18 mouse cellular contexts compared by ENCODE assay signal in genomic region chr7:122942111-122942510, GRCm38 (mm10). TPM values are rescaled to one million over a fixed set of nuclear protein-coding genes. Genes with fewer than 3 reads are reported as not detected.
DNase-seq lines count a peak whose midpoint lies in the region; ATAC-seq and TF ChIP-seq lines count a peak whose summit lies in the region.
"Had no signal": no experiment of that assay in that cellular context is flagged by ENCODE, and none has a peak within 500 bp of the region (broad histone marks: within the 10 kb centered on the region; RNA-seq: fewer than 3 reads in every experiment).

No protein-coding gene starts in this region.

- no peaks in the 10 kb centered on the region for H3K9me3 ChIP-seq in liver, embryonic 14.5 days (ENCODE audit: control insufficient read depth, low read length)
- no peaks in the 10 kb centered on the region for H3K9me3 ChIP-seq in liver, embryonic 12.5 days (replicated peaks)
- H3K9me3 ChIP-seq in ES-E14 (ENCODE audit: control insufficient read depth, insufficient read depth, low read depth, low read length), result no peaks in the 10 kb centered on the region
- H3K9me3 ChIP-seq in heart, embryonic 10.5 days, result no peaks in the 10 kb centered on the region
- H3K9me3 ChIP-seq: embryonic facial prominence, embryonic 10.5 days; kidney, embryonic 15.5 days; limb, embryonic 12.5 days had no signal

- no peak overlapping the region for H3K4me3 ChIP-seq in liver, embryonic 14.5 days (ENCODE audit: insufficient read depth in 1 of 2, low read depth in 2 of 2, low read length in 2 of 2)
- no peak overlapping the region for H3K4me3 ChIP-seq in liver, embryonic 12.5 days
- no peak overlapping the region for H3K4me3 ChIP-seq in ES-E14 (ENCODE audit: insufficient read depth in 1 of 2, low read depth in 1 of 2, low read length in 2 of 2, poor library complexity in 1 of 2, severe bottlenecking in 1 of 2)
- no peak overlapping the region for H3K4me3 ChIP-seq in heart, embryonic 10.5 days
- H3K4me3 ChIP-seq: embryonic facial prominence, embryonic 10.5 days; kidney, embryonic 15.5 days; limb, embryonic 12.5 days; myocyte had no signal

- in situ Hi-C loops in ES-E14 (cut with MboI; ENCODE audit: low sequenced_read_pairs in 2 of 2, unreplicated experiment in 2 of 2), result no loop called here

- no peak overlapping the region for H3K4me2 ChIP-seq in liver, embryonic 14.5 days (ENCODE audit: low read depth)
- H3K4me2 ChIP-seq in liver, embryonic 12.5 days, result no peak overlapping the region
- H3K4me2 ChIP-seq: kidney, embryonic 15.5 days; limb, embryonic 12.5 days; lung, embryonic 14.5 days had no signal

- H3K27ac ChIP-seq in liver, embryonic 14.5 days, result no peak overlapping the region
- H3K27ac ChIP-seq in liver, embryonic 12.5 days, result no peak overlapping the region
- no peak overlapping the region for H3K27ac ChIP-seq in ES-E14 (ENCODE audit: insufficient read depth, low read depth, low read length, poor library complexity, severe bottlenecking)
- no peak overlapping the region for H3K27ac ChIP-seq in heart, embryonic 10.5 days
- H3K27ac ChIP-seq: embryonic facial prominence, embryonic 10.5 days; kidney, embryonic 15.5 days; limb, embryonic 12.5 days had no signal

- H3K36me3 ChIP-seq in liver, embryonic 14.5 days (replicated peaks; ENCODE audit: control insufficient read depth, insufficient read depth, low read depth), result no peaks in the 10 kb centered on the region
- no peaks in the 10 kb centered on the region for H3K36me3 ChIP-seq in liver, embryonic 12.5 days
- H3K36me3 ChIP-seq in ES-E14 (ENCODE audit: control insufficient read depth, insufficient read depth, low read length, poor library complexity, severe bottlenecking), result no peaks in the 10 kb centered on the region
- no peaks in the 10 kb centered on the region for H3K36me3 ChIP-seq in heart, embryonic 10.5 days
- H3K36me3 ChIP-seq: embryonic facial prominence, embryonic 10.5 days; kidney, embryonic 15.5 days; limb, embryonic 12.5 days had no signal

- no peak for TF ChIP-seq EP300 in liver, embryonic 14.5 days (IDR thresholded peaks at IDR 0.05; ENCODE audit: low read depth)

- no peak for ATAC-seq in liver, embryonic 14.5 days (ENCODE audit: insufficient read depth)
- no peak for ATAC-seq in liver, embryonic 12.5 days
- ATAC-seq: forebrain, embryonic 14.5 days had no signal

- H3K4me1 ChIP-seq in liver, embryonic 14.5 days (replicated peaks; ENCODE audit: control insufficient read depth in 2 of 2, insufficient read depth in 2 of 2, low read length in 1 of 2), result peaks cover 0 to 8% of the 10 kb centered on the region in 2 experiments; a peak in 2 of 4 replicates
- peaks cover 6% of the 10 kb centered on the region; the same call in 1 of the 2 replicates for H3K4me1 ChIP-seq in liver, embryonic 12.5 days
- peaks cover 0 to 4% of the 10 kb centered on the region in 2 experiments; a peak in 2 of 4 replicates for H3K4me1 ChIP-seq in ES-E14 (ENCODE audit: control insufficient read depth in 2 of 2, insufficient read depth in 2 of 2, low read length in 2 of 2, poor library complexity in 1 of 2)
- H3K4me1 ChIP-seq in heart, embryonic 10.5 days, result no peaks in the 10 kb centered on the region
- H3K4me1 ChIP-seq: embryonic facial prominence, embryonic 10.5 days; kidney, embryonic 15.5 days; limb, embryonic 12.5 days had no signal

- 71% methylated on average over 8 of the region's 8 CpGs for WGBS in liver, embryonic 14.5 days (ENCODE audit: insufficient replicate concordance)
- 73% methylated on average over 8 of the region's 8 CpGs for WGBS in liver, embryonic 12.5 days (ENCODE audit: insufficient replicate concordance)
- WGBS in heart, embryonic 10.5 days, result 90% methylated on average over 8 of the region's 8 CpGs

- TF ChIP-seq CTCF in liver, embryonic 14.5 days (IDR thresholded peaks at IDR 0.05; ENCODE audit: low read depth), result peak; percentile 17; the same call in 1 of the 2 replicates

- no peak overlapping the region for H3K9ac ChIP-seq in liver, embryonic 14.5 days (replicated peaks)
- no peak overlapping the region for H3K9ac ChIP-seq in liver, embryonic 12.5 days
- H3K9ac ChIP-seq in ES-E14 (ENCODE audit: insufficient read depth, low read depth, low read length, poor library complexity, severe bottlenecking), result no peak overlapping the region
- H3K9ac ChIP-seq: kidney, embryonic 15.5 days; limb, embryonic 12.5 days; lung, embryonic 14.5 days had no signal

- DNase-seq in liver, embryonic 14.5 days (ENCODE audit: low read depth in 3 of 3, low spot score in 3 of 3), result no peak
- DNase-seq in B cell, adult 2 months, result peak; percentile 21 to 47
- DNase-seq in ES-E14 (ENCODE audit: low read depth, low spot score), result peak; percentile 40
- DNase-seq in induced T-regulatory cell, adult 2 months (ENCODE audit: low read depth), result peak; percentile 53
- no peak for DNase-seq in adrenal gland, postnatal 14 days
- no peak for DNase-seq in cerebellum, adult 18-20 months
- DNase-seq in heart, embryonic 10.5 days (ENCODE audit: low spot score), result no peak
- DNase-seq: adrenal gland, postnatal 10 days; cerebellum, adult 2 months; heart, postnatal 4 days; lung, embryonic 14.5 days; midbrain, embryonic 14.5 days had no signal

- H3K27me3 ChIP-seq in liver, embryonic 14.5 days (ENCODE audit: control insufficient read depth, insufficient read depth, low read length), result no peaks in the 10 kb centered on the region
- 0 out of 2 replicates have a peak, but pooled peaks cover 4% of the 10 kb centered on the region for H3K27me3 ChIP-seq in liver, embryonic 12.5 days (replicated peaks)
- H3K27me3 ChIP-seq in heart, embryonic 10.5 days (ENCODE audit: insufficient read depth, poor library complexity, severe bottlenecking), result no peaks in the 10 kb centered on the region
- H3K27me3 ChIP-seq: kidney, embryonic 15.5 days had no signal

TF ChIP-seq in ES-E14, 5 proteins besides CTCF, POLR2A, EP300 and RAD21:
- TF ChIP-seq CHD2 (IDR thresholded peaks at IDR 0.05; ENCODE audit: low read depth, low read length) (no peak), HCFC1 (IDR thresholded peaks at IDR 0.05; ENCODE audit: borderline replicate concordance, insufficient read depth, low read length) (no peak), ZNF384 (IDR thresholded peaks at IDR 0.05; ENCODE audit: low read depth, low read length) (0 out of 2 replicates have a peak, but pooled peaks have one; percentile 36)
TF ChIP-seq in ES-E14: peak in this region for 1.

RNA-seq across cellular contexts. Expression of gene Rbbp6, which starts 23.4 kb away (rescaled TPM):
- 8.1 and 14.6 TPM in 2 replicates for polyA plus RNA-seq in liver, embryonic 14.5 days (2012; rRNA removed)
- 9.5 and 9.8 TPM in 2 replicates for polyA plus RNA-seq in liver, embryonic 14.5 days (2014; fragmentation: Nextera tagmentation; extraction: Ambion mirVana)
- 15.8 and 17.6 TPM in 2 replicates for polyA plus RNA-seq in liver, embryonic 12.5 days (2016; fragmentation: Nextera tagmentation; extraction: Ambion mirVana)
- total RNA-seq in ES-E14 (2012; rRNA removed), result 36.8 and 39.8 TPM in 2 replicates
- total RNA-seq in adrenal gland, postnatal 14 days (2021), result 55.2 and 58.2 TPM in 2 replicates
- polyA plus RNA-seq in heart, embryonic 10.5 days (2016; fragmentation: Nextera tagmentation; extraction: Ambion mirVana), result 16.2 and 25.5 TPM in 2 replicates

Comparison
In these comparisons a context has a peak if more than half of its experiments do, and no peak if none do; other contexts are left out.
1. DNase-seq: peak in B cell, adult 2 months (2 of 2), ES-E14 (single experiment) and induced T-regulatory cell, adult 2 months (single experiment); none in liver, embryonic 14.5 days (0 of 3), adrenal gland, postnatal 14 days (single experiment), cerebellum, adult 18-20 months (0 of 2) and heart, embryonic 10.5 days (single experiment).